Mouse (Mus musculus): Measurements from ENCODE around the gene Ccin.

The Ccin gene

GRCm38 (mm10) chr4:44016071-44016470 lies 32.8 kb downstream of the Ccin start:
- DNase-seq, result no peak

- peak; percentile 69 to 71 for DNase-seq
Measured at GRCm38 (mm10) chr4:44016791-44017190, 33.5 kb downstream of the Ccin start.

GRCm38 (mm10) chr4:44022323-44022722 lies 39.0 kb downstream of the Ccin start:
- no peak for DNase-seq

GRCm38 (mm10) chr4:44022766-44023165 lies 39.5 kb downstream of the Ccin start:
- DNase-seq, result no peak

GRCm38 (mm10) chr4:44023681-44024080 lies 40.4 kb downstream of the Ccin start:
- no peak for DNase-seq

- no peak for DNase-seq
Measured at GRCm38 (mm10) chr4:44024241-44024640, 41.0 kb downstream of the Ccin start.

GRCm38 (mm10) chr4:44025570-44025969 lies 42.3 kb downstream of the Ccin start:
- no peak for DNase-seq

GRCm38 (mm10) chr4:44028303-44029135 lies 45.2 kb downstream of the Ccin start:
- DNase-seq, result no peak

GRCm38 (mm10) chr4:44029661-44030066 lies 46.4 kb downstream of the Ccin start:
- DNase-seq, result no peak

GRCm38 (mm10) chr4:44031521-44031920 lies 48.2 kb downstream of the Ccin start:
- peak; percentile 53 to 64 for DNase-seq
